Mouse (Mus musculus): ENCODE results near the gene Otud7b.
"Not testable (repeated sequence)": the region's sequence is repeated elsewhere in the genome, so short reads cannot be mapped to it uniquely, and the experiment has no call there.

Otud7b gene

DNA sequence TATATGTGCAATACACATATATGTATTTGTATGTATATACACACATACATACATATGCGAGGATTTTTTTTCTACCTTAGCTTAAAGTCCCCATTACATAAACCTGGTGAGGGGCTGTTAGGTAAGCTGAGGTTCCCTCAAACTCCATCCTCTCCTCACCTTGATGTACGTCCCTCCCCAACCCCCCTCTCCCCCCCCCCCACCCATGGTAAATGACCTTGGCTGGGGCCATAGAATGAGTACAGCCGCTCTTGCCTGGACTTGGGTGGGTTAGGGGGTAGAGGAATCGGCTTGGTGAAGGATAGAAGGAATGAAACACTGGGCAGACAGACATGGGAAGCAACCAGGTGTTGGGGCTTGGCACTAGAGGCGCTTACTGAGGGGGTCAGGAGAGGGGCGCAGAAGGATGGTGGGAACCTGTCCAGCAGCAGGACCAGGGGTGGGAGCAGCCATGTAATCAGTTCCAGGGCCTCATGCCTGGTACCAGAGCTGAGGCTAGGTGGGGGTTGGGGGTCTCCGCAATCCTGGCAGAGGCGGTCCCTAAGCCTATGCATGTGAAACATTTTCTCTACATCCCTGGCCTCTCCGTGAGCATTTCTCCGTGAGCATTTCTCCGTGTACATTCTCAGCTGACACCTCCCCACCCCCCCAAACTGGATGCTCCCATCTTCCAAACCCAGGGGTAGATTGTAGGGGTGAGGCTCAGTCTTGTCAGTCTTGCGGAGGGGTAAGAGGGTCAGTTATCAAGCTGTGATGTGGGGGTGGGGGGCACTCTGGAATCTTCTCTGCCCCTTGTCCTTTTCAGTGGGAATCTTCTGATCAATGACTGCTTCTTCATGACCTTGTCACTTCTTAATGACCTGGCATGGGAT, 77.4 kb downstream of the Otud7b start:
- no peak for DNase-seq

DNA sequence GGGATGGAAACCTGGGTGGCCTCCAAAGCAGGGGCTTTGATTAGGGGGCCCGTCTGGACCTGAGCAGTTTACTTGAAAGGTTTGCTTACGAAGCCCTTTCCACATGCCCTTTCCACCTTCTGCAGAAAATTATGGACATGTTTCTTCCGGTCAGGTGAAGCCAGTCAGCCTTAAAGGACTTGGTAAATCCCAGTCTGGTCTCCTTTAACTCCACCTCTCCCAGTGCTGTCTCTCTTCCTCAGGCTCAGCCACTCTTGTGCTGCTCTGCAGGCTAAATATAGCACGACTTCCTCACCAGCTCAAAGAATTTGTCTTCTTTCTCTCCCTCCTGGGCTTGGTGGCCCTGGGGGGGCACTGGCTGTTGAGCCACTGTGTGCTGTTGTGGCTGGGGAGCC, 78.1 kb downstream of the Otud7b start:
- no peak for DNase-seq

DNA sequence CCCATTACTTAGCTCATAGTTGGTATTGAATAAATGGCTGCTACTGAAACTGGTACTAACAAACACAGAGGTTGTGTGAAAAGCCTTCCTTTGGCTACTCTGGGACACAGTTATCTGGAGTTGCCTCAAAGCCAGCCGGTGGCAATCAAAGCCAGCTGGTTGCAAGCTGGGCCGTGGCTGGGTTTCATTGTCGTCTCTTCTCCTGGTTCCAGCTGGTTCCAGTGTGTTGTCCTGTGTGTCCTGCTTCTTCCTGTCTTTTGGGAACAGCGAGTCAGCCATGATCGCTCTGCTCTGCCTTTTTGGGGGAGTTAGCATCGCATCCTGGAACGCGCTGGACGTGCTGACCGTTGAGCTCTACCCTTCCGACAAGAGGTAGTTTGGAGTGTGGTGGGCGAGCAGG, 88.7 kb downstream of the Otud7b start:
- DNase-seq, result no peak

DNA sequence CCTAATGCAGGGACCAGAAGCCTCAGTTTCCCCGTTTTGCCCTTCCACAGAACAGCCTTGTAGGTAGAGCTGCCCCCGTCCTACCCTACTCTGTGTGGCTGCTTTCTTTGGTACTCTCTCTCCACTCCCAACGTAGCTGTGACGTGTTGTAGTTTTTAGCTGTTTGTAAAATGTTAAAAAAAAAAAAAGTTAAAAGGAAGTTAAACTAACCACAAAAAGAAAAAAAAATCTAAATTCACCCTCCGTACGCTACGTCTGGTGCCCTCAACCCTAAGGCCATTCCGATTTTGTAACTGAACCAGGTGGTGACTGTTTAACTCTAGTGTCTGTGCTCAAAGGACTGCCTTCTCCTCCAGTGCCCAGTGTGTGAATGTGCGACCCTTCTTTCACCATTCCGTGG, 90.6 kb downstream of the Otud7b start:
- no peak for DNase-seq

DNA sequence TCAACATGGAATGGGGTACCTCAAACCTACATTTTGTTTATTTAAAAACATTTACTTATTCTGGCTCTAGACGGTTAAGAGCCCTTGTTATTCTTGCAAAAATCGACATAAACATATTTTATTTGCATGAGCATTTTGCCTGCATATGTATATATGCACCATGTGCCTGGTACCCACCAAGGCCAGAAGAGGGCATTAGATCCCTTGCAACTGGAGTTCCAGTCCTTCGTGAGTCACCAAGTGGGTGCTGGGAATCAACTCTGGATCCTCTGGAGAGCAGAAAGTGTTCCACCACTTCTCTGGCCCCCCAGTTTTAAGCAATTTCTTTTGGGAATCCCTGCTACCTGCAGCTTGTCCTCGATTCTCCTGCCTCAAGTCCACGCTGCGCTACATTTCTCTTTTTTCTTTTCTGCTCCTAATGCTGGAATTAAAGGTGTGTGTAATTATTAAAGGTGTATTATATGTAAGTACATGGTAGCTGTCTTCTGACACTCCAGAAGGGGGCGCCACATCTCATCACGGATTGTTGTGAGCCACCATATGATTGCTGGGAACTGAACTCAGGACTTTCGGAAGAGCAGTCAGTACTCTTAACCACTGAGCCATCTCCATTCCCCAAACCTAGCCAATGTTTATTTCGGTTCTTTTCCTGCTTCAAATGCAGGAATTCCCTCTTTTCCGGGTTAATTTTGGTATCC, 91.4 kb downstream of the Otud7b start:
- no peak for DNase-seq

GRCm38 (mm10) chr3:96196437-96197128, 92.3 kb downstream of the Otud7b start:
- no peak for DNase-seq

DNA sequence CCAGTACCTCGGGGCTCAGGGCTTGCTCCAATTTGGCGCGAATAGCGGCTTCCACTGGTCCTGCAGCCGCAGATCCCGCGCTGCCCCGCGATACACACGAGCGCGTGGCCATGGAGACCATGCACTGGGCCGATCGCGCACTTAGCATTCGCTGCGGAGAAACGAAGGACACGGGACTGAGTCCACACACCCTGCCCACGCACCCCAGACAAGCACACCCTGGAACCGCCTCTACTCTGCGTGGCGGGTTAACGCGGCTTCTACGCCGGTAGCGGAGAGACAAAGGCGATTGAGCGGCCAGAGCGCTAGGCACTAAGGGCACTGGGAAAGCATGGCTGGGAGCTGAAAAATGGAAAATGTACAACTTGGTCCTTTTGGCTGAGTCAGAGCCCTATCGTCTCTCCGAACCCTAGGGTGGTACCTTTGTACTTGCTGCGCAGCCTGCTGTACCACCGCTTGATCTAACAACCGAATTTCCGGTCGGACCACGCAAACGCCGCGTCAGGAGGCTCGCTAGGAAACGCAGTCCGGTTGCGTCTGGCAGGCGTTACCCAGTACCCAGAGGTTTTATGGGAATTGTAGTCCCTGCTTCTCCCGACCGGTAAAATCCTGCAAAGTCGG, 92.9 kb downstream of the Otud7b start:
- peak; percentile 99 for DNase-seq

DNA sequence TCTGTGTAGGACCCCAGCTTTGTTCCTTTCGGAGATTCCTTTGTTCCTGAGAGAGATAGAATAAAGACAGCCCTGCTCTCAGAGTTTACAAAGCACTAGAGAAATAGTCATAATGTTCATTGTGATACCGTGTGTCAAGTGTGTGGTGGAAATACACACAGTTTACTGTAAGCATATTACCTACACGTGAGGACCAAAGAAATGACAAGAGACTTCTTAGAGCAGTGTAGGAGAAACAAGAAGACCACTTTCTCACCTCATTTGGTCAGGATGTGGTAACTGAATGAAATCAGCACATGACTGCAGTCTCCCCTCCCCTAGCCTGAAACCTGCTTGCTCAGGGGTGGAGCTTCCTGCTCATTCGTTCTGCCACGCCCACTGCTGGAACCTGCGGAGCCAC, 93.9 kb downstream of the Otud7b start:
- DNase-seq, result no peak

DNA sequence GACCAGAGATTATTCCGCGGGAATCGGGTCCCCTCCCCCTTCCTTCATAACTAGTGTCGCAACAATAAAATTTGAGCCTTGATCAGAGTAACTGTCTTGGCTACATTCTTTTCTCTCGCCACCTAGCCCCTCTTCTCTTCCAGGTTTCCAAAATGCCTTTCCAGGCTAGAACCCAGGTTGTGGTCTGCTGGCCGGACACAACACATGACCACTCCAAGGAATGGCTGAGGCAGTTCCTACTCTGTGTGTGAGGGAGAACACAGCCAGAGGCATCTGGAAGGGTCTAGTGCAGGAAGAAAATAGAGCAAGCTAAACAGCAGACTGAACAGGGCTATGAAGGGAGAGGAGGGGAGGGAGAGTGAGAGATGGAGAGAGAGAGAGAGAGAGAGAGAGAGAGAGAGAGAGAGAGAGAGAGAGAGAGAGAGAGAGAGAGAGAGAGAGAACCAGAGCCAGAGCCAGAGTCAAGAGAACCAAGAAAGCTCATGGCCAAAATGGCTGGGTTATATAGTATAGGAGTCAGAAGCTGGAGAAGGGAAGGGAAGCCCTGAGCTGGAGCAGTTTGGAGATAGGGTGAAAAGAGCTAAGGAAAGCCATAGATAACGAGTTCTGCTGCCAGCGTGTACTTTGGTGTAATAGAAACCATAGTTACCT, 94.4 kb downstream of the Otud7b start:
- DNase-seq, result not testable (repeated sequence)

GRCm38 (mm10) chr3:96199731-96200130, 95.4 kb downstream of the Otud7b start:
- DNase-seq, result no peak

DNA sequence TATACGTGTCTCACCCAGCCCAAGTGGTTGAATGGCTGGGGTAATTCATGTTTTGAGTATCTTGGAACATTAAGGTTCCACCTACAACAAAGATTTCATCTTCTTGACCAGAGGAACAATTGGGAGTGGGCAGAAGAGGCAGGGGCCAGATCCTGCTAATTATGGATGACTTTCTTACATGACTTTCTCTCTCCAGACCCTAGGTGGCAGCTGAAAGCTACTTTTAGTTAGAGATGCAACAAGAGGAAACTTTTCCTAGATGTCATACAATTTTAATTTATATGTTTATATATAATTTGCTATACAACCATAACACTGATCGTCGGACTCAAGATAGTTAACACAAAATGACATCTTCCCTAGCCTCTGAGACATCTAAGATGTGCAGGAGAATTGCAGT, 103.5 kb downstream of the Otud7b start:
- DNase-seq, result no peak

GRCm38 (mm10) chr3:96209242-96209641, 104.9 kb downstream of the Otud7b start:
- no peak for DNase-seq

All from heart, adult 11 months (tissue).